8 mouse cellular contexts compared by ENCODE assay signal in genomic region chr16:14291223-14291622, GRCm38 (mm10). TPM values are rescaled to one million over a fixed set of nuclear protein-coding genes. Genes with fewer than 3 reads are reported as not detected.
DNase-seq lines count a peak whose midpoint lies in the region; ATAC-seq and TF ChIP-seq lines count a peak whose summit lies in the region.

Gene Myh11 (minus strand): TSS chr16:14291372.

- peak within 1 kb of the TSS; percentile 63 for H3K4me2 ChIP-seq in heart, embryonic 15.5 days

- peaks cover 11% of the 10 kb centered on the region for H3K27me3 ChIP-seq in G1E (ENCODE audit: insufficient read depth, low read length)
- peaks cover 79% of the 10 kb centered on the region for H3K27me3 ChIP-seq in heart, embryonic 15.5 days

- no peak within 1 kb of the TSS for H3K4me3 ChIP-seq in G1E (ENCODE audit: low read depth, low read length)
- peak within 1 kb of the TSS; percentile 39 for H3K4me3 ChIP-seq in heart, embryonic 15.5 days

- peaks cover 2% of the 10 kb centered on the region for H3K36me3 ChIP-seq in G1E (replicated peaks)
- no peaks in the 10 kb centered on the region for H3K36me3 ChIP-seq in heart, embryonic 15.5 days

- TF ChIP-seq CTCF in G1E (IDR thresholded peaks at IDR 0.05; ENCODE audit: low read depth, low read length) = peak; percentile 23; the same call in 1 of the 2 replicates

- WGBS in heart, embryonic 15.5 days = 2% methylated on average over 16 of the region's 16 CpGs

- peak; percentile 14 for DNase-seq in G1E (ENCODE audit: low spot score)
- peak; percentile 30 for DNase-seq in brain, adult 2 months (ENCODE audit: low read depth, low spot score)
- DNase-seq in kidney, postnatal 10 days = peak; percentile 90
- DNase-seq in lung, postnatal 25 days (ENCODE audit: low spot score) = peak; percentile 81
- DNase-seq in retina, postnatal 1 day = peak; percentile 77
- peak; percentile 80 to 92 for DNase-seq in urinary bladder, postnatal 4 days (ENCODE audit: low spot score in 2 of 2)

- H3K4me1 ChIP-seq in G1E (ENCODE audit: insufficient read depth, low read depth, low read length) = no peaks in the 10 kb centered on the region
- H3K4me1 ChIP-seq in heart, embryonic 15.5 days (replicated peaks) = peaks cover 22% of the 10 kb centered on the region

- H3K9ac ChIP-seq in heart, embryonic 15.5 days = no peak within 1 kb of the TSS

- ATAC-seq in G1E (ENCODE audit: extremely low read depth, insufficient number of reproducible peaks, low FRiP score, poor library complexity, severe bottlenecking) = no peak
- ATAC-seq in erythroid progenitor cell, adult 5-6 weeks (replicated peaks; ENCODE audit: low FRiP score, poor library complexity, severe bottlenecking) = peak; percentile 60; the same call in 1 of the 2 replicates
- ATAC-seq in heart, embryonic 15.5 days (replicated peaks; ENCODE audit: insufficient number of reproducible peaks, insufficient read depth, low FRiP score, low read depth) = peak; percentile 69

- no peak within 1 kb of the TSS for H3K27ac ChIP-seq in heart, embryonic 15.5 days

- no peaks in the 10 kb centered on the region for H3K9me3 ChIP-seq in G1E (replicated peaks)
- no peaks in the 10 kb centered on the region for H3K9me3 ChIP-seq in heart, embryonic 15.5 days (replicated peaks)

RNA-seq across cellular contexts. Expression of gene Myh11, which starts in this region (rescaled TPM):
- total RNA-seq in G1E (2014; fragmentation: Nextera tagmentation) = not detected in 2 replicates
- 0.22 TPM in 1 of 2 replicates, not detected in the other for total RNA-seq in G1E (2017)
- polyA plus RNA-seq in G1E (2012) = 0.01 TPM in 1 of 2 replicates, not detected in the other
- not detected in 2 replicates for total RNA-seq in erythroid progenitor cell, adult 5-6 weeks (2015; ENCODE audit: low replicate concordance)
- total RNA-seq in erythroid progenitor cell, adult 5-6 weeks (2017; ENCODE audit: low replicate concordance) = under 0.01 TPM in 1 of 2 replicates, not detected in the other
- polyA plus RNA-seq in heart, embryonic 15.5 days (2015; fragmentation: Nextera tagmentation; extraction: Ambion mirVana) = 4.8 and 13.6 TPM in 2 replicates

Comparison
In these comparisons a context has a peak if more than half of its experiments do, and no peak if none do; other contexts are left out.
1. Peak in DNase-seq in G1E; RNA of the gene not detected or under 1 TPM.
2. Peak in ATAC-seq in erythroid progenitor cell, adult 5-6 weeks; RNA of the gene not detected or under 1 TPM.
3. DNase-seq: peak in every context shown above with its lines; median percentile 90 in kidney, postnatal 10 days; 86 in urinary bladder, postnatal 4 days; 81 in lung, postnatal 25 days; 77 in retina, postnatal 1 day; 30 in brain, adult 2 months; 14 in G1E.